Mouse (Mus musculus) heart, postnatal 0 days (tissue): ENCODE results near the gene 2310033P09Rik.

Source experiments
- CTCF ChIP-seq: IDR thresholded peaks from 2 replicates; pipeline ENCODE4 v1.5.1; 2016; ENCODE audit warnings: antibody characterized with exemption, control low read depth, low read depth
- EP300 ChIP-seq: IDR thresholded peaks from 2 replicates; pipeline ENCODE4 v1.6.1; 2016; ENCODE audit warnings: antibody characterized with exemption, low read depth

DNA sequence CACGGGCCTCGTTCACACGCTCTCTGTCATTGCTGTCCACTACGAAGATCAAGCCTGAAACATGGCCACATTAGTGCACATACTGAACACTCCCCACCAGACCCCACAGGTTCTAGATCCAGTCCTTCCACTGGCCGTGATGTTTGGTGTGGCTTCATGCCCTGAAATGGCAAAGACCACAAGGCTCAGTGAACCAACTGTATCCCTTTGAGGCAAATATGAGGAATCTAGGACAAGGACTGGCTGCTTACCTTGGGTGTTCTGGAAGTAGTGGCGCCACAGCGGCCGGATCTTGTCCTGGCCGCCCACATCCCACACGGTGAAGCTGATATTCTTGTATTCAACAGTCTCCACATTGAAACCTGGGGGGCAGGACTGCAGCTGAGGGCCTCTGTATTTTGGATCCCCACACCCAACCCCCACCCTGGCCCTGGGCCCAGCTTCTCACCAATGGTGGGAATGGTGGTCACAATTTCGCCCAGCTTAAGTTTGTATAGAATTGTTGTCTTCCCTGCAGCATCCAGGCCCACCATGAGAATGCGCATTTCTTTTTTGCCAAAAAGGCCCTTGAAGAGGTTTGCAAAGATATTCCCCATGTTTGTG, 4.9 kb downstream of the 2310033P09Rik start:
- TF ChIP-seq CTCF, result no peak
- TF ChIP-seq EP300, result no peak
